Mouse (Mus musculus): ENCODE measurements around the gene Eif4g1. TPM values are rescaled to one million over a fixed set of nuclear protein-coding genes. Genes with fewer than 3 reads are reported as not detected.

Gene Eif4g1
- polyA plus RNA-seq, 2 experiments: 148 to 299 TPM

DNA sequence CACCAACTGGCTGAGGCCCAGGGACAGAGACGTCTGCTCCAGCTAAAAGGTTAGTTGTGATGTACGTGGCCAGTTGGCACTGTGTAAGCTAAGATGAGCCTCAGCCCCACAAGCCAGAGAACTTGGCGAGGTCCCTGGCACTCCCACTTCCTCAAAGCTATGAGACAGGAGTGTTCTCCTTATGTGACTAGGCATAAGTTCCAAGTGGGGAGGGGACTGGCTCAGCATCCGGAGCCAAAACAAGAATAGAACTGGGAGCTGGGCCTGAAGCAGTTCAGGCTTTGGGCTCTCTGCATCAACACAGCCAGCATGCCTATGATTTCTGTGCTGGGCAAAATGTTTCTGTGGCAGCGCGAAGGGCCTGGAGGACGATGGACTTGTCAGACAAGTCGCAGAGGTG lies 26.7 kb downstream of the Eif4g1 start:
- no peak overlapping the region for H3K4me3 ChIP-seq (replicated peaks; ENCODE audit: low read length)
- TF ChIP-seq POLR2A (IDR thresholded peaks at IDR 0.05; ENCODE audit: borderline replicate concordance, extremely low read depth, insufficient read depth, insufficient read length): no peak
- H3K9me3 ChIP-seq (ENCODE audit: control insufficient read depth, low read length): no peaks in the 10 kb centered on the region
- peaks cover 30% of the 10 kb centered on the region for H3K4me1 ChIP-seq (ENCODE audit: control insufficient read depth, insufficient read depth, low read length)
- peaks cover 31% of the 10 kb centered on the region for H3K36me3 ChIP-seq (ENCODE audit: control insufficient read depth, insufficient read depth, low read length)
- DNase-seq (ENCODE audit: low spot score) (peak; percentile 43), ATAC-seq (ENCODE audit: low FRiP score, low read depth) (no peak)
- no peak overlapping the region for H3K27ac ChIP-seq (replicated peaks; ENCODE audit: low read depth, low read length)
- H3K27me3 ChIP-seq (ENCODE audit: control insufficient read depth, insufficient read depth, low read length): no peaks in the 10 kb centered on the region
- 74% methylated on average over 8 of the region's 8 CpGs for WGBS
- peak overlapping the region; percentile 74; the same call in 1 of the 2 replicates for H3K4me2 ChIP-seq (replicated peaks; ENCODE audit: low read depth, low read length, severe bottlenecking)
- no peak overlapping the region for H3K9ac ChIP-seq (ENCODE audit: low read depth, low read length, severe bottlenecking)

DNA sequence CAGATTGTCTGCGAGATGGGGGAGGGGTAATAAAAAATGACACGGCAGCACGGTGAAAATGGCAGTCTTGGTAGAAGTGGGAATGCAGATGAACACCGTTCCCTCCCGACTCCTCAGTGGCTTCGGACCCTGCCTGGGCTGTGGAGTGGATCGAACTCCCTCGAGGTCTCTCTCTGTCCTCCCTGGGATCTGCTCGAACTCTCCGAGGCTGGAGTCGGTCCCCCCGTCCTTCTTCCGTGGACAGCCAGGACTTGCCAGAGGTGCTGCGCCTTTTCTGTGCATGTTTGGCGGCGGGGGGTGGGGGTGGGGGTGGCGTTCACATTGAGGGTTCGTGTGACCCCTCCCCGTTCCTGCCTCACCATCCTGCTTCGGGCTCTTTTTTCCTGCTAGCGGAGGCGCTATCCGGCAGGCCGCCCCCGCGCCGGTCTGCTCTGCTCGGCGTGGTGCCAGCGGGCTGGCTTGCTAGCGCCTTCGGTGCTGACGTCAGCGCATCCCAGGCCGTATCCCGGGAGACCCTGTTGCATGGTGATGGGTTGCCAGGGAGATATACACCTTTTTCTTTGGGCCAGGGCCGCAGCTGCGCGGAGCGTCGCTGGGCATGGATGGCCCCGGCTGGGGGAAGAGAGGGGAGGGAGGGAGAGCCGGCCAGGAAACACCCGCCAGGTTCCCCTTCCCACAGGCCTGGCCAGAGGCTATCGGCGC lies 27.7 kb downstream of the Eif4g1 start:
- Histone ChIP-seq H3K27ac (replicated peaks; ENCODE audit: low read depth, low read length) (peak overlapping the region; percentile 43; the same call in 1 of the 2 replicates), H3K4me3 (replicated peaks; ENCODE audit: low read length) (peak overlapping the region; percentile 40), H3K27me3 (ENCODE audit: control insufficient read depth, insufficient read depth, low read length) (no peaks in the 10 kb centered on the region), H3K4me1 (ENCODE audit: control insufficient read depth, insufficient read depth, low read length) (peaks cover 30% of the 10 kb centered on the region), H3K9me3 (ENCODE audit: control insufficient read depth, low read length) (no peaks in the 10 kb centered on the region), H3K36me3 (ENCODE audit: control insufficient read depth, insufficient read depth, low read length) (peaks cover 23% of the 10 kb centered on the region), H3K4me2 (replicated peaks; ENCODE audit: low read depth, low read length, severe bottlenecking) (peak overlapping the region; percentile 74), H3K9ac (ENCODE audit: low read depth, low read length, severe bottlenecking) (peak overlapping the region; percentile 46)
- no peak for TF ChIP-seq POLR2A (IDR thresholded peaks at IDR 0.05; ENCODE audit: borderline replicate concordance, extremely low read depth, insufficient read depth, insufficient read length)
- ATAC-seq (ENCODE audit: low FRiP score, low read depth) (peak; percentile 56), DNase-seq (ENCODE audit: low spot score) (peak; percentile 91)
- WGBS: 2% methylated on average over 44 of the region's 46 CpGs

DNA sequence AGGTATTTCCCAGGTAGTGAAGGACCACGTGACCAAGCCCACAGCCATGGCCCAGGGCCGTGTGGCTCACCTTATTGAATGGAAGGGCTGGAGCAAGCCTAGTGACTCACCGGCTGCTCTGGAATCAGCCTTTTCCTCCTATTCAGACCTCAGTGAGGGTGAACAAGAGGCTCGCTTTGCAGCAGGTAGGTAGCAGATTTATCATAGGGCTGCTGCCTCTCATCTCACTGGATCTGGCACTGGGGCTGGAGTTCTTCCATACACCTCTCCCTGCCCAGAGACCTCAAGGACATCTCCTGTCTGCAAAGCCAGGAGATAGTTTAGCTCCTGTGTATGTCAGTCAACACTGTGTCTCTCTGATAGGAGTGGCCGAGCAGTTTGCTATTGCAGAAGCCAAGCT lies 31.2 kb downstream of the Eif4g1 start:
- H3K9me3 ChIP-seq (ENCODE audit: control insufficient read depth, low read length): no peaks in the 10 kb centered on the region
- H3K27ac ChIP-seq (replicated peaks; ENCODE audit: low read depth, low read length): no peak overlapping the region
- WGBS: 75% methylated on average over 5 of the region's 5 CpGs

DNA sequence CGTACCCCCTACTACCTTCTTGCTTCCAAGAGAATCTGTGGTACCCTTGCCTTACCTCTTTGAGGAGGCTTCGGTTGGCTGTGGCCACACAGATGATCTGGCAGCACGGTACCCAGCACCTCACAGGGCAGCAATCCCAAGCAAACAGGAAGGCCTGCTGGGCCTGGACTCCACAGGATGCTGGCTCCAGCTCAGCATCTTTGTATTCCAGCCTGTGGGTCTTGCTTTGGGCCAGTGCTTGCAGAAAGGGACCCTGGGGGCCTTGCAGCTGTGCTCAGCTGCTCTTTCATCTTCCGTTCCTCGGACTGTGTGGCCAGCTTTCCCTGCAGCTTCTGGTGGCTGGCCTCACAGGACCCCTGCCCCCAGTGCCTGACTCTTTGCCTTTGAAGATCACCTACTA lies 31.9 kb downstream of the Eif4g1 start:
- 29% methylated on average over 5 of the region's 5 CpGs for WGBS
- Histone ChIP-seq H3K36me3 (ENCODE audit: control insufficient read depth, insufficient read depth, low read length) (peaks cover 19% of the 10 kb centered on the region), H3K27me3 (ENCODE audit: control insufficient read depth, insufficient read depth, low read length) (no peaks in the 10 kb centered on the region), H3K4me1 (ENCODE audit: control insufficient read depth, insufficient read depth, low read length) (peaks cover 27% of the 10 kb centered on the region), H3K4me3 (replicated peaks; ENCODE audit: low read length) (no peak overlapping the region), H3K4me2 (replicated peaks; ENCODE audit: low read depth, low read length, severe bottlenecking) (no peak overlapping the region), H3K9ac (ENCODE audit: low read depth, low read length, severe bottlenecking) (no peak overlapping the region), H3K27ac (replicated peaks; ENCODE audit: low read depth, low read length) (no peak overlapping the region), H3K9me3 (ENCODE audit: control insufficient read depth, low read length) (no peaks in the 10 kb centered on the region)
- ATAC-seq (ENCODE audit: low FRiP score, low read depth): no peak
- no peak for DNase-seq (ENCODE audit: low spot score)
- TF ChIP-seq POLR2A (IDR thresholded peaks at IDR 0.05; ENCODE audit: borderline replicate concordance, extremely low read depth, insufficient read depth, insufficient read length): no peak

More for the DNA sequence above, 31.2 kb downstream of the Eif4g1 start:
- Histone ChIP-seq H3K4me1 (ENCODE audit: control insufficient read depth, insufficient read depth, low read length) (peaks cover 32% of the 10 kb centered on the region), H3K4me2 (replicated peaks; ENCODE audit: low read depth, low read length, severe bottlenecking) (no peak overlapping the region), H3K4me3 (replicated peaks; ENCODE audit: low read length) (no peak overlapping the region), H3K9ac (ENCODE audit: low read depth, low read length, severe bottlenecking) (no peak overlapping the region), H3K27me3 (ENCODE audit: control insufficient read depth, insufficient read depth, low read length) (no peaks in the 10 kb centered on the region), H3K36me3 (ENCODE audit: control insufficient read depth, insufficient read depth, low read length) (peaks cover 12% of the 10 kb centered on the region)
- ATAC-seq (ENCODE audit: low FRiP score, low read depth) (no peak), DNase-seq (ENCODE audit: low spot score) (no peak)
- no peak for TF ChIP-seq POLR2A (IDR thresholded peaks at IDR 0.05; ENCODE audit: borderline replicate concordance, extremely low read depth, insufficient read depth, insufficient read length)

DNA sequence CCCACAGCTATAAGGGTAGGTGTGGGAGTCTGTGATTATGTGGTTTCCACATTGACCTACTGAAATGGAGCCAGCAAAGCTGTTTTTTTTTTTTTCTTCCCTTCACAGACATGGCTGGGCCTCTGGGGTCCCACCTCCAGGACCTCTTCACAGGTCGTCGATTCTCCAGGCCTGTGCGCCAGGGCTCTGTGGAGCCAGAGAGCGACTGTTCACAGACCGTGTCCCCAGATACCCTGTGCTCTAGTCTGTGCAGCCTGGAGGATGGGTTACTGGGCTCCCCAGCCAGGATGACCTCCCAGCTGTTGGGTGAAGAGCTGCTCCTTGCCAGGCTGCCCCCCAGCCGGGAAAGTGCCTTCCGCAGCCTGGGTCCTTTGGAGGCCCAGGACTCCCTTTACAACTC lies 33.2 kb downstream of the Eif4g1 start:
- H3K4me3 ChIP-seq (replicated peaks; ENCODE audit: low read length): no peak overlapping the region
- H3K27ac ChIP-seq (replicated peaks; ENCODE audit: low read depth, low read length): no peak overlapping the region
- ATAC-seq (ENCODE audit: low FRiP score, low read depth): no peak
- TF ChIP-seq POLR2A (IDR thresholded peaks at IDR 0.05; ENCODE audit: borderline replicate concordance, extremely low read depth, insufficient read depth, insufficient read length): no peak
- 42% methylated on average over 7 of the region's 7 CpGs for WGBS
- peaks cover 31% of the 10 kb centered on the region for H3K36me3 ChIP-seq (ENCODE audit: control insufficient read depth, insufficient read depth, low read length)
- no peaks in the 10 kb centered on the region for H3K9me3 ChIP-seq (ENCODE audit: control insufficient read depth, low read length)
- peaks cover 19% of the 10 kb centered on the region for H3K4me1 ChIP-seq (ENCODE audit: control insufficient read depth, insufficient read depth, low read length)
- peak overlapping the region; percentile 29 for H3K9ac ChIP-seq (ENCODE audit: low read depth, low read length, severe bottlenecking)
- no peak overlapping the region; the same call in 1 of the 2 replicates for H3K4me2 ChIP-seq (replicated peaks; ENCODE audit: low read depth, low read length, severe bottlenecking)
- no peaks in the 10 kb centered on the region for H3K27me3 ChIP-seq (ENCODE audit: control insufficient read depth, insufficient read depth, low read length)
- DNase-seq (ENCODE audit: low spot score): no peak

Measured in limb, embryonic 14.5 days (tissue).